ENCODE assay signal across 11 mouse cellular contexts in genomic region chr8:91276337-91276736, GRCm38 (mm10). TPM values are rescaled to one million over a fixed set of nuclear protein-coding genes. Genes with fewer than 3 reads are reported as not detected.
DNase-seq lines count a peak whose midpoint lies in the region; ATAC-seq and TF ChIP-seq lines count a peak whose summit lies in the region.
"Had no signal": no experiment of that assay in that cellular context is flagged by ENCODE, and none has a peak within 500 bp of the region (broad histone marks: within the 10 kb centered on the region; RNA-seq: fewer than 3 reads in every experiment).

No protein-coding gene starts in this region.

- no peak overlapping the region for H3K4me2 ChIP-seq in forebrain, postnatal 0 days (ENCODE audit: low read depth)
- H3K4me2 ChIP-seq in forebrain, embryonic 12.5 days: no peak overlapping the region
- no peak overlapping the region for H3K4me2 ChIP-seq in lung, postnatal 0 days (replicated peaks; ENCODE audit: low read depth, low read length)
- no peak overlapping the region for H3K4me2 ChIP-seq in stomach, postnatal 0 days (replicated peaks; ENCODE audit: low read depth)
- H3K4me2 ChIP-seq: neural tube, embryonic 12.5 days had no signal

- no peak for DNase-seq in forebrain, postnatal 0 days
- DNase-seq in lung, postnatal 0 days (ENCODE audit: low spot score): no peak
- DNase-seq in lung, postnatal 4 days: no peak
- DNase-seq in T-cell, adult 2 months (ENCODE audit: low spot score): peak; percentile 6
- no peak for DNase-seq in stomach, postnatal 0 days (ENCODE audit: low spot score)
- no peak for DNase-seq in frontal cortex, postnatal 10 days (ENCODE audit: low spot score in 2 of 2)
- DNase-seq in right cerebral cortex, adult 18-20 months: no peak
- DNase-seq: heart, postnatal 10 days; left cerebral cortex, postnatal 4 days had no signal

- no peak overlapping the region for H3K4me3 ChIP-seq in forebrain, postnatal 0 days (ENCODE audit: low read depth, low read length)
- H3K4me3 ChIP-seq in forebrain, embryonic 12.5 days (replicated peaks): no peak overlapping the region
- no peak overlapping the region for H3K4me3 ChIP-seq in lung, postnatal 0 days (ENCODE audit: low read depth, low read length)
- H3K4me3 ChIP-seq in stomach, postnatal 0 days (ENCODE audit: low read depth, low read length): no peak overlapping the region
- H3K4me3 ChIP-seq: neural tube, embryonic 12.5 days had no signal

- no peak for TF ChIP-seq EP300 in lung, postnatal 0 days (IDR thresholded peaks at IDR 0.05)
- no peak for TF ChIP-seq EP300 in stomach, postnatal 0 days (optimal IDR thresholded peaks at IDR 0.05)

- H3K9ac ChIP-seq in forebrain, postnatal 0 days: no peak overlapping the region
- no peak overlapping the region for H3K9ac ChIP-seq in forebrain, embryonic 12.5 days
- no peak overlapping the region for H3K9ac ChIP-seq in lung, postnatal 0 days (replicated peaks; ENCODE audit: low read depth)
- H3K9ac ChIP-seq in stomach, postnatal 0 days (ENCODE audit: low read length): no peak overlapping the region
- H3K9ac ChIP-seq: neural tube, embryonic 12.5 days had no signal

- no peak overlapping the region for H3K27ac ChIP-seq in forebrain, postnatal 0 days (ENCODE audit: low read depth, low read length)
- no peak overlapping the region for H3K27ac ChIP-seq in forebrain, embryonic 12.5 days
- H3K27ac ChIP-seq in lung, postnatal 0 days (ENCODE audit: low read length): no peak overlapping the region
- no peak overlapping the region for H3K27ac ChIP-seq in stomach, postnatal 0 days (replicated peaks)
- H3K27ac ChIP-seq: neural tube, embryonic 12.5 days had no signal

- peak; percentile 49 for TF ChIP-seq CTCF in forebrain, postnatal 0 days (IDR thresholded peaks at IDR 0.05; ENCODE audit: low read depth)
- TF ChIP-seq CTCF in lung, postnatal 0 days (IDR thresholded peaks at IDR 0.05): peak; percentile 39
- TF ChIP-seq CTCF in stomach, postnatal 0 days (IDR thresholded peaks at IDR 0.05; ENCODE audit: low read depth): peak; percentile 47

- no peaks in the 10 kb centered on the region for H3K9me3 ChIP-seq in forebrain, postnatal 0 days (ENCODE audit: low read length)
- H3K9me3 ChIP-seq in forebrain, embryonic 12.5 days: 0 out of 2 replicates have a peak, but pooled peaks cover 3% of the 10 kb centered on the region
- no peaks in the 10 kb centered on the region for H3K9me3 ChIP-seq in lung, postnatal 0 days (ENCODE audit: low read length)
- H3K9me3 ChIP-seq in stomach, postnatal 0 days (ENCODE audit: control insufficient read depth, low read length): no peaks in the 10 kb centered on the region

- H3K36me3 ChIP-seq in forebrain, postnatal 0 days (ENCODE audit: insufficient read depth): peaks cover 3% of the 10 kb centered on the region; the same call in 1 of the 2 replicates
- peaks cover 7% of the 10 kb centered on the region; the same call in 1 of the 2 replicates for H3K36me3 ChIP-seq in forebrain, embryonic 12.5 days (replicated peaks)
- no peaks in the 10 kb centered on the region for H3K36me3 ChIP-seq in lung, postnatal 0 days (ENCODE audit: insufficient read depth, low read length)
- H3K36me3 ChIP-seq in stomach, postnatal 0 days (ENCODE audit: control insufficient read depth, insufficient read depth, low read length): peaks cover 2% of the 10 kb centered on the region; the same call in 1 of the 2 replicates
- H3K36me3 ChIP-seq: neural tube, embryonic 12.5 days had no signal

- WGBS in forebrain, postnatal 0 days: 94% methylated on average over 2 of the region's 2 CpGs
- WGBS in forebrain, embryonic 12.5 days: 92% methylated on average over 2 of the region's 2 CpGs
- WGBS in lung, postnatal 0 days: 89% methylated on average over 2 of the region's 2 CpGs
- 100% methylated on average over 2 of the region's 2 CpGs for WGBS in stomach, postnatal 0 days

- no peaks in the 10 kb centered on the region for H3K27me3 ChIP-seq in forebrain, postnatal 0 days (ENCODE audit: insufficient read depth, low read length)
- H3K27me3 ChIP-seq in forebrain, embryonic 12.5 days: no peaks in the 10 kb centered on the region
- no peaks in the 10 kb centered on the region for H3K27me3 ChIP-seq in lung, postnatal 0 days (replicated peaks; ENCODE audit: insufficient read depth, low read length)
- no peaks in the 10 kb centered on the region for H3K27me3 ChIP-seq in stomach, postnatal 0 days (ENCODE audit: control insufficient read depth, insufficient read depth, low read length)
- H3K27me3 ChIP-seq: neural tube, embryonic 12.5 days had no signal

- ATAC-seq in forebrain, postnatal 0 days: no peak
- no peak for ATAC-seq in forebrain, embryonic 12.5 days (ENCODE audit: low FRiP score)
- no peak for ATAC-seq in lung, postnatal 0 days
- ATAC-seq in stomach, postnatal 0 days (ENCODE audit: low FRiP score, low TSS enrichment): no peak

- 0 out of 2 replicates have a peak, but pooled peaks cover 5% of the 10 kb centered on the region for H3K4me1 ChIP-seq in forebrain, postnatal 0 days (ENCODE audit: insufficient read depth)
- no peaks in the 10 kb centered on the region; the same call in 1 of the 2 replicates for H3K4me1 ChIP-seq in forebrain, embryonic 12.5 days
- peaks cover 4% of the 10 kb centered on the region; the same call in 1 of the 2 replicates for H3K4me1 ChIP-seq in lung, postnatal 0 days (ENCODE audit: insufficient read depth, low read depth, low read length)
- no peaks in the 10 kb centered on the region for H3K4me1 ChIP-seq in stomach, postnatal 0 days (replicated peaks; ENCODE audit: control insufficient read depth, insufficient read depth)
- H3K4me1 ChIP-seq: neural tube, embryonic 12.5 days had no signal

RNA-seq across cellular contexts. Expression of gene Rpgrip1l, which starts 36.7 kb away (rescaled TPM):
- total RNA-seq in forebrain, postnatal 0 days (2014; rRNA removed): 9.1 and 9.6 TPM in 2 replicates
- polyA plus RNA-seq in forebrain, postnatal 0 days (2015; fragmentation: Nextera tagmentation; extraction: Ambion mirVana): 9.1 and 9.6 TPM in 2 replicates
- 15.8 and 17.0 TPM in 2 replicates for polyA plus RNA-seq in forebrain, embryonic 12.5 days (2016; fragmentation: Nextera tagmentation; extraction: Ambion mirVana)
- 6.0 and 8.0 TPM in 2 replicates for polyA plus RNA-seq in lung, postnatal 0 days (2015; fragmentation: Nextera tagmentation; extraction: Ambion mirVana)
- 4.4 and 5.5 TPM in 2 replicates for polyA plus RNA-seq in stomach, postnatal 0 days (2015; fragmentation: Nextera tagmentation; extraction: Ambion mirVana)

RNA-seq across cellular contexts. Expression of gene Fto, which starts 37.0 kb away (rescaled TPM):
- 58.6 and 86.8 TPM in 2 replicates for total RNA-seq in forebrain, postnatal 0 days (2014; rRNA removed)
- polyA plus RNA-seq in forebrain, postnatal 0 days (2015; fragmentation: Nextera tagmentation; extraction: Ambion mirVana): 103 and 122 TPM in 2 replicates
- polyA plus RNA-seq in forebrain, embryonic 12.5 days (2016; fragmentation: Nextera tagmentation; extraction: Ambion mirVana): 105 and 111 TPM in 2 replicates
- polyA plus RNA-seq in lung, postnatal 0 days (2015; fragmentation: Nextera tagmentation; extraction: Ambion mirVana): 29.8 and 31.9 TPM in 2 replicates
- 25.7 and 29.2 TPM in 2 replicates for polyA plus RNA-seq in stomach, postnatal 0 days (2015; fragmentation: Nextera tagmentation; extraction: Ambion mirVana)
